Mouse (Mus musculus) CH12.LX (cell line): Measurements from ENCODE around the gene Bmpr1a. TPM values are rescaled to one million over a fixed set of nuclear protein-coding genes. Genes with fewer than 3 reads are reported as not detected.

ENCODE experiments used
- DNase-seq: peaks from one replicate; pipeline ENCODE4 v3.0.0-alpha.2; 2013; ENCODE audit errors: extremely low read depth
- H3K27ac ChIP-seq: 2 replicates; pipeline ENCODE4 v1.5.1; 2012; ENCODE audit warnings: low read depth, mild to moderate bottlenecking, control low read depth, moderate library complexity; ENCODE audit not compliant: insufficient read depth
- H3K27me3 ChIP-seq: replicated peaks from 2 replicates; pipeline ENCODE3; 2012; ENCODE audit warnings: inconsistent platforms
- H3K36me3 ChIP-seq, 2 experiments: replicated peaks in 1 of 2; 2 replicates each; pipeline versions ENCODE3 to v1.6.1; 2012; ENCODE audit warnings: inconsistent platforms in 1 of 2, low read length in 1 of 2, mild to moderate bottlenecking in 1 of 2, mixed read lengths in 1 of 2, moderate library complexity in 1 of 2; ENCODE audit not compliant: control insufficient read depth in 1 of 2, insufficient read depth in 1 of 2
- H3K4me1 ChIP-seq, 2 experiments: 2 replicates each; pipeline ENCODE4 v1.6.1; 2012; ENCODE audit warnings: inconsistent platforms in 1 of 2, moderate library complexity in 1 of 2; ENCODE audit not compliant: insufficient read depth in 2 of 2, control insufficient read depth in 1 of 2
- H3K4me2 ChIP-seq: 2 replicates; pipeline ENCODE4 v1.6.1; 2012; ENCODE audit warnings: low read depth, mild to moderate bottlenecking, control low read depth; ENCODE audit not compliant: poor library complexity, insufficient read depth, severe bottlenecking
- H3K4me3 ChIP-seq, 3 experiments: fragments of 150-350 bp in 1 of 3; sonication (generic) in 1 of 3; replicated peaks in 1 of 3; 2 replicates each; pipeline versions ENCODE3 to v1.5.1; 2011 to 2012; ENCODE audit warnings: low read depth in 2 of 3, low read length in 2 of 3, mild to moderate bottlenecking in 2 of 3, moderate library complexity in 2 of 3, control low read depth in 1 of 3, improper control_type of control experiment in 1 of 3, inconsistent platforms in 1 of 3, mixed read lengths in 1 of 3; ENCODE audit not compliant: poor library complexity in 1 of 3
- H3K79me2 ChIP-seq: replicated peaks from 2 replicates; pipeline ENCODE4 v1.6.1; 2012; ENCODE audit warnings: mild to moderate bottlenecking, moderate library complexity; ENCODE audit not compliant: control insufficient read depth, poor library complexity, insufficient read depth, severe bottlenecking; ENCODE audit errors: extremely low read depth
- H3K9ac ChIP-seq: 2 replicates; pipeline ENCODE4 v1.6.1; 2012; ENCODE audit warnings: low read depth, mild to moderate bottlenecking, control low read depth, moderate library complexity; ENCODE audit not compliant: insufficient read depth
- H3K9me3 ChIP-seq: replicated peaks from 2 replicates; pipeline ENCODE3; 2012; ENCODE audit warnings: low read length, inconsistent platforms, mixed read lengths
- BHLHE40 ChIP-seq: IDR thresholded peaks from 2 replicates; pipeline ENCODE4 v1.6.1; 2011; ENCODE audit warnings: mild to moderate bottlenecking, low read depth, low read length, improper control_type of control experiment
- CHD1 ChIP-seq: IDR thresholded peaks from 2 replicates; pipeline ENCODE4 v1.6.1; 2012; ENCODE audit warnings: low read depth, low read length, improper control_type of control experiment, inconsistent platforms
- CHD2 ChIP-seq: IDR thresholded peaks from 2 replicates; pipeline ENCODE4 v1.6.1; 2011; ENCODE audit warnings: low read length, improper control_type of control experiment
- CTCF ChIP-seq, 2 experiments: IDR thresholded peaks in 1 of 2; conservative IDR thresholded peaks in 1 of 2; 2 replicates each; pipeline ENCODE4 v1.5.1; 2011 to 2012; ENCODE audit warnings: low read depth in 2 of 2, low read length in 2 of 2, improper control_type of control experiment in 1 of 2, inconsistent platforms in 1 of 2, mild to moderate bottlenecking in 1 of 2, moderate library complexity in 1 of 2
- E2F4 ChIP-seq: IDR thresholded peaks from 2 replicates; pipeline ENCODE4 v1.6.1; 2011; ENCODE audit warnings: low read depth, low read length, improper control_type of control experiment; ENCODE audit not compliant: insufficient replicate concordance
- EP300 ChIP-seq: IDR thresholded peaks from 2 replicates; pipeline ENCODE4 v1.6.1; 2011; ENCODE audit warnings: low read length, improper control_type of control experiment
- ETS1 ChIP-seq: conservative IDR thresholded peaks from 2 replicates; pipeline ENCODE4 v1.6.1; 2012; ENCODE audit warnings: low read depth, mild to moderate bottlenecking, inconsistent platforms, low read length, improper control_type of control experiment, moderate library complexity
- GABPA ChIP-seq: IDR thresholded peaks from 2 replicates; pipeline ENCODE4 v1.6.1; 2012; ENCODE audit warnings: low read depth, low read length, improper control_type of control experiment, inconsistent platforms; ENCODE audit not compliant: insufficient replicate concordance
- JUN ChIP-seq: IDR thresholded peaks from 2 replicates; pipeline ENCODE4 v1.6.1; 2011; ENCODE audit warnings: low read depth, mild to moderate bottlenecking, low read length, improper control_type of control experiment, moderate library complexity; ENCODE audit not compliant: insufficient read depth
- JUND ChIP-seq: conservative IDR thresholded peaks from 2 replicates; pipeline ENCODE4 v1.6.1; 2011; ENCODE audit warnings: low read depth, low read length, improper control_type of control experiment
- MAFK ChIP-seq: IDR thresholded peaks from 2 replicates; pipeline ENCODE4 v1.6.1; 2011; ENCODE audit warnings: low read length, improper control_type of control experiment; ENCODE audit not compliant: insufficient replicate concordance
- MEF2A ChIP-seq: IDR thresholded peaks from 2 replicates; pipeline ENCODE4 v1.6.1; 2014; ENCODE audit warnings: low read depth, mild to moderate bottlenecking, inconsistent platforms, low read length, improper control_type of control experiment, borderline replicate concordance
- MXI1 ChIP-seq: IDR thresholded peaks from 2 replicates; pipeline ENCODE4 v1.6.1; 2011; ENCODE audit warnings: mild to moderate bottlenecking, low read depth, low read length, improper control_type of control experiment
- MYC ChIP-seq: IDR thresholded peaks from 2 replicates; pipeline ENCODE4 v1.6.1; 2011; ENCODE audit warnings: low read depth, mild to moderate bottlenecking, improper control_type of control experiment, low read length
- NELFE ChIP-seq: IDR thresholded peaks from 2 replicates; pipeline ENCODE4 v1.6.1; 2011; ENCODE audit warnings: low read depth, low read length, improper control_type of control experiment
- NRF1 ChIP-seq: IDR thresholded peaks from 2 replicates; pipeline ENCODE4 v1.6.1; 2014; ENCODE audit warnings: low read depth, mild to moderate bottlenecking, inconsistent platforms, low read length, improper control_type of control experiment, moderate library complexity
- PAX5 ChIP-seq: IDR thresholded peaks from 2 replicates; pipeline ENCODE4 v1.6.1; 2012; ENCODE audit warnings: low read length, inconsistent platforms, mixed read lengths
- RCOR1 ChIP-seq: conservative IDR thresholded peaks from 2 replicates; pipeline ENCODE4 v1.6.1; 2012; ENCODE audit warnings: low read depth, mild to moderate bottlenecking, inconsistent platforms, low read length, improper control_type of control experiment
- SIN3A ChIP-seq: IDR thresholded peaks from 2 replicates; pipeline ENCODE4 v1.6.1; 2012; ENCODE audit warnings: low read length, improper control_type of control experiment, inconsistent platforms
- SMC3 ChIP-seq: IDR thresholded peaks from 2 replicates; pipeline ENCODE4 v1.6.1; 2011; ENCODE audit warnings: low read depth, low read length, improper control_type of control experiment
- TBP ChIP-seq: conservative IDR thresholded peaks from 2 replicates; pipeline ENCODE4 v1.6.1; 2011; ENCODE audit warnings: low read depth, low read length, improper control_type of control experiment
- TCF12 ChIP-seq: IDR thresholded peaks from 2 replicates; pipeline ENCODE4 v1.6.1; 2014; ENCODE audit warnings: low read depth, mild to moderate bottlenecking, inconsistent platforms, low read length, improper control_type of control experiment
- UBTF ChIP-seq: IDR thresholded peaks from 2 replicates; pipeline ENCODE4 v1.6.1; 2012; ENCODE audit warnings: low read depth, mild to moderate bottlenecking, inconsistent platforms, low read length, improper control_type of control experiment, moderate library complexity
- USF2 ChIP-seq: conservative IDR thresholded peaks from 2 replicates; pipeline ENCODE4 v1.6.1; 2011; ENCODE audit warnings: low read depth, low read length, improper control_type of control experiment
- ZKSCAN1 ChIP-seq: IDR thresholded peaks from 2 replicates; pipeline ENCODE4 v1.6.1; 2012; ENCODE audit warnings: low read depth, inconsistent platforms, low read length, improper control_type of control experiment, borderline replicate concordance
- dilution Hi-C: fragments of 300-500 bp; cut with MboI; formaldehyde crosslinking; loops from 2 replicates; pipeline ENCODE4 v1.14.3; 2020; ENCODE audit warnings: low sequenced_read_pairs; ENCODE audit not compliant: extremely low pct_unique_long_range_greater_than_20kb, extremely low pct_ligation_motif_present
- in situ Hi-C: fragments of 300-500 bp; cut with MboI; formaldehyde crosslinking; loops from 3 replicates; pipeline ENCODE4 v1.14.3; 2019; ENCODE audit warnings: low sequenced_read_pairs, low pct_ligation_motif_present, low pct_unique_long_range_greater_than_20kb, mixed read lengths
- polyA plus RNA-seq: library from polyadenylated mRNA; unstranded; fragments of >175 nt; gene quantifications from 2 replicates; pipeline ENCODE4 v1.2.1, GENCODE M21; 2012; ENCODE audit warnings: low read depth; ENCODE audit not compliant: insufficient read length
- total RNA-seq, 2 experiments: library from RNA; depleted of rRNA; stranded (reverse); fragments of 300-350 nt in 1 of 2; fragments of >200 nt in 1 of 2; gene quantifications; 2 replicates each; pipeline ENCODE4 v1.2.3; 2012 to 2014

Bmpr1a gene
- total and polyA plus RNA-seq, 3 experiments = 26.2 to 46.7 (median 30.1) TPM

- H3K4me3 ChIP-seq = no peak overlapping the region
- H3K27ac ChIP-seq = no peak overlapping the region
- no peak for TF ChIP-seq SMC3
- TF ChIP-seq ZKSCAN1 = no peak
- TF ChIP-seq MEF2A = no peak
- TF ChIP-seq CHD2 = no peak
- TF ChIP-seq GABPA = no peak
- TF ChIP-seq JUN = no peak
- TF ChIP-seq ETS1 = no peak
- TF ChIP-seq EP300 = no peak
- no peak for TF ChIP-seq TCF12
- TF ChIP-seq JUND = no peak
- no peak for TF ChIP-seq MXI1
- TF ChIP-seq TBP = no peak
- TF ChIP-seq MYC = no peak
- no peak for TF ChIP-seq CHD1
- TF ChIP-seq, all 38 proteins: peak for 0
- H3K27me3 ChIP-seq = no peaks in the 10 kb centered on the region
- H3K4me2 ChIP-seq = no peak overlapping the region
- in situ Hi-C loops = no loop called here
- no peak for DNase-seq
- H3K9ac ChIP-seq = no peak overlapping the region
- H3K36me3 ChIP-seq = no peaks in the 10 kb centered on the region
- H3K9me3 ChIP-seq = no peaks in the 10 kb centered on the region
- peaks cover 0 to 4% of the 10 kb centered on the region in 2 experiments; a peak in 1 of 4 replicates for H3K4me1 ChIP-seq
- dilution Hi-C loops = no loop called here
- H3K79me2 ChIP-seq = no peaks in the 10 kb centered on the region
Measured at GRCm38 (mm10) chr14:34544001-34544400, 40.9 kb upstream of the Bmpr1a start.

GRCm38 (mm10) chr14:34543596-34543995 lies 40.5 kb upstream of the Bmpr1a start:
- no peak for TF ChIP-seq SIN3A
- no peak for TF ChIP-seq TBP
- no peak for TF ChIP-seq MAFK
- TF ChIP-seq JUND = no peak
- no peak for TF ChIP-seq UBTF
- no peak for TF ChIP-seq MXI1
- TF ChIP-seq MYC = no peak
- TF ChIP-seq USF2 = no peak
- no peak for TF ChIP-seq PAX5
- no peak for TF ChIP-seq NELFE
- TF ChIP-seq GABPA = no peak
- no peak for TF ChIP-seq E2F4
- TF ChIP-seq EP300 = no peak
- TF ChIP-seq MEF2A = no peak
- no peak for TF ChIP-seq CTCF (conservative IDR thresholded peaks at IDR 0.05 in 1 of 2, IDR thresholded peaks at IDR 0.05 in 1 of 2; ENCODE audit: low read depth in 2 of 2, low read length in 2 of 2)
- no peak for TF ChIP-seq RCOR1
- no peak for TF ChIP-seq SMC3
- no peak for TF ChIP-seq NRF1
- no peak for TF ChIP-seq BHLHE40
- no peak for TF ChIP-seq TCF12

More at GRCm38 (mm10) chr14:34543596-34543995, 40.5 kb upstream of the Bmpr1a start:
- Histone ChIP-seq H3K4me3 (no peak overlapping the region), H3K4me2 (no peak overlapping the region), H3K4me1 (peaks cover 0 to 4% of the 10 kb centered on the region in 2 experiments; a peak in 1 of 4 replicates), H3K9ac (no peak overlapping the region), H3K79me2 (no peaks in the 10 kb centered on the region), H3K27me3 (no peaks in the 10 kb centered on the region), H3K36me3 (no peaks in the 10 kb centered on the region), H3K27ac (no peak overlapping the region), H3K9me3 (no peaks in the 10 kb centered on the region)
- no peak for DNase-seq
- in situ Hi-C loops (no loop called here), dilution Hi-C loops (no loop called here)
